Mouse (Mus musculus) MEL (cell line): ENCODE data around the gene Adcy10. TPM values are rescaled to one million over a fixed set of nuclear protein-coding genes. Genes with fewer than 3 reads are reported as not detected.

Experiments used
- DNase-seq: peaks from one replicate; pipeline ENCODE4 v3.0.0; 2011; ENCODE audit warnings: low read depth, low spot score
- H3K27ac ChIP-seq: 2 replicates; pipeline ENCODE4 v1.5.1; 2012; ENCODE audit warnings: low read depth, mild to moderate bottlenecking, control low read depth, low read length, moderate library complexity; ENCODE audit not compliant: control insufficient read depth
- H3K27me3 ChIP-seq, 2 experiments: fragments of 150-350 bp in 1 of 2; sonication (generic) in 1 of 2; 2 replicates each; pipeline ENCODE4 v1.6.1; 2012; ENCODE audit warnings: low read length in 2 of 2, mild to moderate bottlenecking in 2 of 2, improper control_type of control experiment in 1 of 2, moderate library complexity in 1 of 2; ENCODE audit not compliant: insufficient read depth in 2 of 2, control insufficient read depth in 1 of 2
- H3K36me3 ChIP-seq, 2 experiments: 2 replicates each; pipeline ENCODE4 v1.6.1; 2012 to 2014; ENCODE audit warnings: low read length in 2 of 2, improper control_type of control experiment in 1 of 2, inconsistent platforms in 1 of 2, mild to moderate bottlenecking in 1 of 2; ENCODE audit not compliant: insufficient read depth in 2 of 2, control insufficient read depth in 1 of 2
- H3K4me1 ChIP-seq, 2 experiments: fragments of 150-350 bp in 1 of 2; sonication (generic) in 1 of 2; 2 replicates each; pipeline ENCODE4 v1.6.1; 2012; ENCODE audit warnings: low read length in 2 of 2, improper control_type of control experiment in 1 of 2, mild to moderate bottlenecking in 1 of 2; ENCODE audit not compliant: insufficient read depth in 2 of 2, control insufficient read depth in 1 of 2
- H3K4me3 ChIP-seq, 2 experiments: fragments of 150-350 bp in 1 of 2; sonication (generic) in 1 of 2; 2 replicates each; pipeline ENCODE4 v1.5.1; 2012; ENCODE audit warnings: low read depth in 2 of 2, low read length in 2 of 2, mild to moderate bottlenecking in 2 of 2, moderate library complexity in 2 of 2, control low read depth in 1 of 2, improper control_type of control experiment in 1 of 2; ENCODE audit not compliant: control insufficient read depth in 1 of 2, insufficient read depth in 1 of 2
- H3K79me2 ChIP-seq: 2 replicates; pipeline ENCODE4 v1.6.1; 2012; ENCODE audit warnings: mild to moderate bottlenecking, low read length, moderate library complexity; ENCODE audit not compliant: control insufficient read depth, poor library complexity, insufficient read depth
- H3K9ac ChIP-seq: 2 replicates; pipeline ENCODE4 v1.6.1; 2012; ENCODE audit warnings: low read depth, mild to moderate bottlenecking, control low read depth, low read length, moderate library complexity; ENCODE audit not compliant: control insufficient read depth, poor library complexity, severe bottlenecking
- H3K9me3 ChIP-seq: fragments of 150-350 bp; sonication (generic); replicated peaks from 2 replicates; pipeline ENCODE4 v1.6.1; 2012; ENCODE audit warnings: mild to moderate bottlenecking, low read length, improper control_type of control experiment, moderate library complexity; ENCODE audit not compliant: insufficient read depth
- BHLHE40 ChIP-seq: IDR thresholded peaks from 2 replicates; pipeline ENCODE4 v1.6.1; 2012; ENCODE audit warnings: low read depth, mild to moderate bottlenecking, inconsistent platforms, low read length, improper control_type of control experiment, borderline replicate concordance
- CHD2 ChIP-seq: IDR thresholded peaks from 2 replicates; pipeline ENCODE4 v1.6.1; 2011; ENCODE audit warnings: low read length, improper control_type of control experiment
- CTCF ChIP-seq, 3 experiments: IDR thresholded peaks in 2 of 3; conservative IDR thresholded peaks in 1 of 3; 2 replicates each; pipeline ENCODE4 v1.5.1; 2011 to 2012; ENCODE audit warnings: low read length in 3 of 3, low read depth in 2 of 3, mild to moderate bottlenecking in 2 of 3, improper control_type of control experiment in 1 of 3, inconsistent platforms in 1 of 3, mixed read lengths in 1 of 3, moderate library complexity in 1 of 3; ENCODE audit not compliant: control insufficient read depth in 1 of 3, insufficient read depth in 1 of 3, poor library complexity in 1 of 3, severe bottlenecking in 1 of 3
- ELF1 ChIP-seq: IDR thresholded peaks from 2 replicates; pipeline ENCODE4 v1.6.1; 2014; ENCODE audit warnings: low read depth, mild to moderate bottlenecking, inconsistent platforms, low read length, improper control_type of control experiment, moderate library complexity
- EP300 ChIP-seq, 2 experiments: IDR thresholded peaks; 2 replicates each; pipeline ENCODE4 v1.6.1; 2011; ENCODE audit warnings: improper control_type of control experiment in 2 of 2, low read length in 2 of 2, low read depth in 1 of 2, mild to moderate bottlenecking in 1 of 2
- ETS1 ChIP-seq: IDR thresholded peaks from 2 replicates; pipeline ENCODE4 v1.6.1; 2012; ENCODE audit warnings: low read depth, mild to moderate bottlenecking, inconsistent platforms, low read length, improper control_type of control experiment, moderate library complexity
- GATA1 ChIP-seq: IDR thresholded peaks from 2 replicates; pipeline ENCODE4 v1.6.1; 2011; ENCODE audit warnings: low read depth, low read length, improper control_type of control experiment
- HCFC1 ChIP-seq: IDR thresholded peaks from 2 replicates; pipeline ENCODE4 v1.6.1; 2012; ENCODE audit warnings: low read depth, mild to moderate bottlenecking, inconsistent platforms, low read length, improper control_type of control experiment, moderate library complexity
- KAT2A ChIP-seq: conservative IDR thresholded peaks from 2 replicates; pipeline ENCODE4 v1.6.1; 2012; ENCODE audit warnings: low read depth, low read length, improper control_type of control experiment, inconsistent platforms
- MAX ChIP-seq: IDR thresholded peaks from 2 replicates; pipeline ENCODE4 v1.6.1; 2011; ENCODE audit warnings: low read length, improper control_type of control experiment
- MAZ ChIP-seq: IDR thresholded peaks from 2 replicates; pipeline ENCODE4 v1.6.1; 2012; ENCODE audit warnings: low read depth, mild to moderate bottlenecking, inconsistent platforms, low read length, improper control_type of control experiment
- MXI1 ChIP-seq: IDR thresholded peaks from 2 replicates; pipeline ENCODE4 v1.6.1; 2011; ENCODE audit warnings: mild to moderate bottlenecking, low read depth, low read length, improper control_type of control experiment
- MYB ChIP-seq: IDR thresholded peaks from 2 replicates; pipeline ENCODE4 v1.6.1; 2011; ENCODE audit warnings: mild to moderate bottlenecking, low read depth, low read length, improper control_type of control experiment
- MYC ChIP-seq: IDR thresholded peaks from 2 replicates; pipeline ENCODE4 v1.6.1; 2011; ENCODE audit warnings: low read depth, mild to moderate bottlenecking, low read length, improper control_type of control experiment, moderate library complexity
- NRF1 ChIP-seq: IDR thresholded peaks from 2 replicates; pipeline ENCODE4 v1.6.1; 2014; ENCODE audit warnings: low read depth, mild to moderate bottlenecking, inconsistent platforms, low read length, improper control_type of control experiment, moderate library complexity; ENCODE audit not compliant: poor library complexity, insufficient read depth, severe bottlenecking
- POLR2A ChIP-seq, 2 experiments: IDR thresholded peaks; 2 replicates each; pipeline ENCODE4 v1.6.1; 2011 to 2012; ENCODE audit warnings: low read length in 2 of 2, mild to moderate bottlenecking in 2 of 2, control low read depth in 1 of 2, improper control_type of control experiment in 1 of 2, low read depth in 1 of 2, moderate library complexity in 1 of 2; ENCODE audit not compliant: control insufficient read depth in 1 of 2, insufficient read depth in 1 of 2, poor library complexity in 1 of 2
- POLR2AphosphoS2 ChIP-seq: IDR thresholded peaks from 2 replicates; pipeline ENCODE4 v1.6.1; 2011; ENCODE audit warnings: low read length, improper control_type of control experiment
- RAD21 ChIP-seq: IDR thresholded peaks from 2 replicates; pipeline ENCODE4 v1.6.1; 2011; ENCODE audit warnings: mild to moderate bottlenecking, low read depth, low read length, improper control_type of control experiment
- SIN3A ChIP-seq: IDR thresholded peaks from 2 replicates; pipeline ENCODE4 v1.6.1; 2012; ENCODE audit warnings: low read length, improper control_type of control experiment, inconsistent platforms
- TAL1 ChIP-seq: IDR thresholded peaks from 2 replicates; pipeline ENCODE4 v1.6.1; 2012; ENCODE audit warnings: mild to moderate bottlenecking, inconsistent platforms, low read length, moderate library complexity, mixed read lengths
- TBP ChIP-seq: IDR thresholded peaks from 2 replicates; pipeline ENCODE4 v1.8.0; 2011; ENCODE audit warnings: low read depth, low read length, improper control_type of control experiment
- TCF12 ChIP-seq: IDR thresholded peaks from 2 replicates; pipeline ENCODE4 v1.6.1; 2014; ENCODE audit warnings: low read depth, mild to moderate bottlenecking, inconsistent platforms, low read length, improper control_type of control experiment, moderate library complexity
- USF2 ChIP-seq, 2 experiments: IDR thresholded peaks; 2 replicates each; pipeline ENCODE4 v1.6.1; 2011 to 2012; ENCODE audit warnings: improper control_type of control experiment in 2 of 2, low read length in 2 of 2, borderline replicate concordance in 1 of 2, inconsistent platforms in 1 of 2, low read depth in 1 of 2, mild to moderate bottlenecking in 1 of 2; ENCODE audit not compliant: insufficient read depth in 1 of 2
- ZC3H11A ChIP-seq: IDR thresholded peaks from 2 replicates; pipeline ENCODE4 v1.6.1; 2012; ENCODE audit warnings: low read depth, mild to moderate bottlenecking, inconsistent platforms, low read length, improper control_type of control experiment
- ZMIZ1 ChIP-seq: IDR thresholded peaks from 2 replicates; pipeline ENCODE4 v1.6.1; 2012; ENCODE audit warnings: low read depth, mild to moderate bottlenecking, inconsistent platforms, low read length, improper control_type of control experiment, moderate library complexity
- ZNF384 ChIP-seq: IDR thresholded peaks from 2 replicates; pipeline ENCODE4 v1.6.1; 2012; ENCODE audit warnings: low read depth, mild to moderate bottlenecking, inconsistent platforms, low read length, improper control_type of control experiment
- polyA plus RNA-seq, 2 experiments: library from polyadenylated mRNA; stranded (reverse) in 1 of 2; unstranded in 1 of 2; fragments of >175 nt in 1 of 2; fragments of >200 nt in 1 of 2; gene quantifications; 2 replicates each; pipeline versions ENCODE4 v1.2.1 to v1.2.4; 2012; ENCODE audit warnings: low replicate concordance in 2 of 2, low read depth in 1 of 2; ENCODE audit not compliant: insufficient read length in 2 of 2, insufficient read depth in 1 of 2, missing spikeins in 1 of 2
- total RNA-seq: library from RNA; depleted of rRNA; stranded (reverse); fragments of 300-350 nt; gene quantifications from 2 replicates; pipeline ENCODE4 v1.2.3, GENCODE M21; 2012

Gene Adcy10
- total and polyA plus RNA-seq, 3 experiments: not detected

DNA sequence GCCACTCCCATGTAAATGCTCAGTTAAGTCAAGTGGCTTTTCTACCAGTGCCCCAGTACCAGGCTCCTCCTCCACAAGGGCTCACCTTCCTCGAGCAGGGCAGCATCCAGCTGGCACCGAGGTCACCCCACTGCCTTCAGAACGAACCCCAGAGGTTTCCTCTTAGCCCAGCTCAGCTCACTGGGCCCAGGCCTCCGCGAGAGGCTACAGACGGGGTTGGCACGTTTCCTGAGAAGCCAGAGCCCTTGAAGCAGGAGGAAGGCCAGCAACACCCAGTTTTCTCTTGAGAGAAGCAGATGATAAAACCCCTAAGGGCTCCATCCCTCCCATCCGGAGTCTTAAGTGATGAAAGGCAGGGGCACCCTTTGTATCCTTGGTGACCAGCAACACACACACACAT, 105.8 kb downstream of the Adcy10 start:
- no peaks in the 10 kb centered on the region for H3K36me3 ChIP-seq
- H3K27me3 ChIP-seq: no peaks in the 10 kb centered on the region
- H3K27ac ChIP-seq: no peak overlapping the region
- H3K79me2 ChIP-seq: no peaks in the 10 kb centered on the region
- TF ChIP-seq SIN3A: no peak
- TF ChIP-seq CTCF (IDR thresholded peaks at IDR 0.05 in 2 of 3, conservative IDR thresholded peaks at IDR 0.05 in 1 of 3; ENCODE audit: control insufficient read depth in 1 of 3, insufficient read depth in 1 of 3, low read depth in 2 of 3, low read length in 3 of 3, poor library complexity in 1 of 3, severe bottlenecking in 1 of 3): no peak
- no peak for TF ChIP-seq POLR2A (IDR thresholded peaks at IDR 0.05; ENCODE audit: control insufficient read depth in 1 of 2, insufficient read depth in 1 of 2, low read depth in 1 of 2, low read length in 2 of 2, poor library complexity in 1 of 2)
- no peak for TF ChIP-seq MAX
- no peak for TF ChIP-seq TBP
- no peak for TF ChIP-seq MXI1
- no peak for TF ChIP-seq MYB
- TF ChIP-seq MYC: no peak
- no peak for TF ChIP-seq ZNF384
- H3K9me3 ChIP-seq: no peaks in the 10 kb centered on the region
- DNase-seq: no peak
- no peaks in the 10 kb centered on the region for H3K4me1 ChIP-seq
- no peak overlapping the region for H3K9ac ChIP-seq
- no peak overlapping the region for H3K4me3 ChIP-seq

DNA sequence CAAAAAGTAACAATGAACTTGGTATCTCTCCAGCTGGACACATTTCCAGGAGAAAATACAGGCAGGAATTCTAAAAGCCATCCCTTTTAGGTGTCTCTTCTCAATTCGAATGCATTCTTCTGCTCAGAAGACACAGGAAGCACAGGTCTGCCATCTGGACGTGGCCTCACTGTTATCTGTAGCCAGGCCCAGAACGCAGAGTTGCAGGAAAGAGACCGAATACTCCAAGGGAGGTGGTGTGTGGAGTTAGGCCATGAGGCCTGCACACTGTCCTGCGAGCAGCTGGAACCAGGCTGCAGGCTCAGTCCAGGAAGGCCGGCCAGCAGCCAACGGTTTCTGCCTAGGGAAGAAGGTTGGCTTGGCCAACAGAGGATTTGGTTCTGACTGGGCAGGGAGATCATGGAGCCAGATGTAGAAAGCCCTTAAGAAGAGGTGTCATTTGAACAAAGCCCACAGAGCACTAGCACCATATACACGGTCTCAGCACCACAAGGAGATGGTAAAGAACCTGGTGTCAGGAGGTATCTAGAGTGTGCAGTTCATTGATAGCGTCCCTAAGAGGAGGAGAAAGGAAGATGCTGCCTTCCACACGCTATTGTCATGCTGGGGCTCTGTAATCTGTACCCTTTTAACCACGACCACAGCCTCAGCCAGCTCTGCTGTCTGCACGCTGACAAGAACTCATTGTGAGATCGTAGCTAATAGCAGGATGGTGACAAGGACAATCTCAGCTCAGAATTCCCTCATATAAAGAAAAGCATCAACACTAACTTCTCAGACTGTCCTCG, 107.5 kb downstream of the Adcy10 start:
- no peaks in the 10 kb centered on the region for H3K9me3 ChIP-seq
- H3K4me1 ChIP-seq: no peaks in the 10 kb centered on the region
- no peak overlapping the region for H3K4me3 ChIP-seq
- H3K9ac ChIP-seq: no peak overlapping the region
- no peaks in the 10 kb centered on the region for H3K36me3 ChIP-seq
- H3K27ac ChIP-seq: no peak overlapping the region
- H3K27me3 ChIP-seq: no peaks in the 10 kb centered on the region
- DNase-seq: peak; percentile 27
- TF ChIP-seq BHLHE40 (no peak), RAD21 (no peak), ELF1 (no peak), ZC3H11A (no peak), NRF1 (no peak), ETS1 (no peak), HCFC1 (no peak), POLR2AphosphoS2 (no peak), USF2 (IDR thresholded peaks at IDR 0.05; ENCODE audit: borderline replicate concordance in 1 of 2, insufficient read depth in 1 of 2, low read depth in 1 of 2, low read length in 2 of 2) (no peak), TBP (no peak), TCF12 (no peak), KAT2A (no peak), TAL1 (no peak), EP300 (IDR thresholded peaks at IDR 0.05; ENCODE audit: low read depth in 1 of 2, low read length in 2 of 2) (no peak), CHD2 (no peak), GATA1 (no peak), ZMIZ1 (no peak), MAZ (no peak)
- H3K79me2 ChIP-seq: no peaks in the 10 kb centered on the region
